Mouse (Mus musculus): ENCODE results near the gene Tubal3. TPM values are rescaled to one million over a fixed set of nuclear protein-coding genes. Genes with fewer than 3 reads are reported as not detected.
"Not testable (repeated sequence)": the region's sequence is repeated elsewhere in the genome, so short reads cannot be mapped to it uniquely, and the experiment has no call there.

The Tubal3 gene
- total RNA-seq (2015; ENCODE audit: low replicate concordance) (not detected in 2 replicates), total RNA-seq (2017; ENCODE audit: low replicate concordance) (not detected in 2 replicates)

- ATAC-seq (replicated peaks; ENCODE audit: low FRiP score, poor library complexity, severe bottlenecking), result peak; percentile 93
Observed at GRCm38 (mm10) chr13:3917571-3918311, at the start of gene Tubal3, which contains the start of gene Net1. TSS of gene Tubal3 (plus strand) at chr13:3918274. TSS of gene Net1 (minus strand) at chr13:3918220.

GRCm38 (mm10) chr13:3869901-3870300 lies 48.2 kb upstream of the Tubal3 start:
- ATAC-seq (replicated peaks; ENCODE audit: low FRiP score, poor library complexity, severe bottlenecking), result no peak

GRCm38 (mm10) chr13:3872832-3873231 lies 45.2 kb upstream of the Tubal3 start:
- no peak for ATAC-seq (replicated peaks; ENCODE audit: low FRiP score, poor library complexity, severe bottlenecking)

GRCm38 (mm10) chr13:3876448-3876847 lies 41.6 kb upstream of the Tubal3 start:
- no peak for ATAC-seq (replicated peaks; ENCODE audit: low FRiP score, poor library complexity, severe bottlenecking)

- no peak for ATAC-seq (replicated peaks; ENCODE audit: low FRiP score, poor library complexity, severe bottlenecking)
Observed at GRCm38 (mm10) chr13:3877185-3877584, 40.9 kb upstream of the Tubal3 start.

GRCm38 (mm10) chr13:3877679-3878220 lies 40.3 kb upstream of the Tubal3 start:
- ATAC-seq (replicated peaks; ENCODE audit: low FRiP score, poor library complexity, severe bottlenecking), result no peak

- ATAC-seq (replicated peaks; ENCODE audit: low FRiP score, poor library complexity, severe bottlenecking), result no peak
Observed at GRCm38 (mm10) chr13:3886663-3887062, 31.4 kb upstream of the Tubal3 start.

GRCm38 (mm10) chr13:3889111-3889510 lies 29.0 kb upstream of the Tubal3 start:
- no peak for ATAC-seq (replicated peaks; ENCODE audit: low FRiP score, poor library complexity, severe bottlenecking)

- no peak for ATAC-seq (replicated peaks; ENCODE audit: low FRiP score, poor library complexity, severe bottlenecking)
Observed at GRCm38 (mm10) chr13:3890061-3890460, 28.0 kb upstream of the Tubal3 start.

GRCm38 (mm10) chr13:3891479-3892087 lies 26.5 kb upstream of the Tubal3 start:
- ATAC-seq (replicated peaks; ENCODE audit: low FRiP score, poor library complexity, severe bottlenecking), result no peak

GRCm38 (mm10) chr13:3892601-3893000 lies 25.5 kb upstream of the Tubal3 start:
- ATAC-seq (replicated peaks; ENCODE audit: low FRiP score, poor library complexity, severe bottlenecking), result no peak

- ATAC-seq (replicated peaks; ENCODE audit: low FRiP score, poor library complexity, severe bottlenecking), result peak; percentile 96
Observed at GRCm38 (mm10) chr13:3893126-3893734, 24.8 kb upstream of the Tubal3 start.

GRCm38 (mm10) chr13:3894549-3894948 lies 23.5 kb upstream of the Tubal3 start:
- ATAC-seq (replicated peaks; ENCODE audit: low FRiP score, poor library complexity, severe bottlenecking), result no peak

- ATAC-seq (replicated peaks; ENCODE audit: low FRiP score, poor library complexity, severe bottlenecking), result no peak
Observed at GRCm38 (mm10) chr13:3895397-3895980, 22.6 kb upstream of the Tubal3 start.

GRCm38 (mm10) chr13:3896032-3896431 lies 22.0 kb upstream of the Tubal3 start:
- no peak for ATAC-seq (replicated peaks; ENCODE audit: low FRiP score, poor library complexity, severe bottlenecking)

GRCm38 (mm10) chr13:3896913-3897312 lies 21.2 kb upstream of the Tubal3 start:
- ATAC-seq (replicated peaks; ENCODE audit: low FRiP score, poor library complexity, severe bottlenecking), result peak; percentile 52

- ATAC-seq (replicated peaks; ENCODE audit: low FRiP score, poor library complexity, severe bottlenecking), result not testable (repeated sequence)
Observed at GRCm38 (mm10) chr13:3898202-3898601, 19.9 kb upstream of the Tubal3 start.

GRCm38 (mm10) chr13:3899301-3899700 lies 18.8 kb upstream of the Tubal3 start:
- no peak for ATAC-seq (replicated peaks; ENCODE audit: low FRiP score, poor library complexity, severe bottlenecking)

GRCm38 (mm10) chr13:3907151-3907696 lies 10.8 kb upstream of the Tubal3 start:
- no peak for ATAC-seq (replicated peaks; ENCODE audit: low FRiP score, poor library complexity, severe bottlenecking)

- ATAC-seq (replicated peaks; ENCODE audit: low FRiP score, poor library complexity, severe bottlenecking), result no peak
Observed at GRCm38 (mm10) chr13:3908262-3908661, 9.8 kb upstream of the Tubal3 start.

Measured in erythroid progenitor cell, adult 5-6 weeks (primary cell).